ENCODE assay signal across 8 mouse cellular contexts in genomic region chr11:120712771-120713568, GRCm38 (mm10). TPM values are rescaled to one million over a fixed set of nuclear protein-coding genes. Genes with fewer than 3 reads are reported as not detected.
DNase-seq lines count a peak whose midpoint lies in the region; ATAC-seq and TF ChIP-seq lines count a peak whose summit lies in the region.

No protein-coding gene starts in this region.

- H3K36me3 ChIP-seq in embryonic facial prominence, embryonic 12.5 days, result peaks cover 50% of the 10 kb centered on the region
- H3K36me3 ChIP-seq in heart, embryonic 16.5 days (ENCODE audit: control insufficient read depth, insufficient read depth), result peaks cover 18% of the 10 kb centered on the region
- 0 out of 2 replicates have a peak, but pooled peaks cover 4% of the 10 kb centered on the region for H3K36me3 ChIP-seq in spleen, adult 2 months (ENCODE audit: control insufficient read depth, insufficient read depth, low read length)

- peak overlapping the region; percentile 61 for H3K9ac ChIP-seq in embryonic facial prominence, embryonic 12.5 days
- peak overlapping the region; percentile 84 for H3K9ac ChIP-seq in heart, embryonic 16.5 days (ENCODE audit: low read length)

- no peaks in the 10 kb centered on the region for H3K9me3 ChIP-seq in embryonic facial prominence, embryonic 12.5 days
- no peaks in the 10 kb centered on the region for H3K9me3 ChIP-seq in heart, embryonic 16.5 days (replicated peaks; ENCODE audit: control insufficient read depth, low read length)

- DNase-seq in frontal cortex, postnatal 10 days (ENCODE audit: low spot score in 2 of 2), result peak; percentile 55 to 67
- DNase-seq in ZHBTc4 (ENCODE audit: low read depth, low spot score), result peak; percentile 71
- DNase-seq in kidney, postnatal 10 days, result peak; percentile 77
- peak in 1 of 2 experiments; percentile 47 for DNase-seq in spleen, adult 2 months (ENCODE audit: low read depth in 1 of 2, low spot score in 2 of 2)

- H3K4me1 ChIP-seq in embryonic facial prominence, embryonic 12.5 days, result peaks cover 21% of the 10 kb centered on the region
- H3K4me1 ChIP-seq in heart, embryonic 16.5 days (ENCODE audit: control insufficient read depth, insufficient read depth, low read length), result peaks cover 15% of the 10 kb centered on the region
- peaks cover 4% of the 10 kb centered on the region; the same call in 1 of the 2 replicates for H3K4me1 ChIP-seq in spleen, adult 2 months (ENCODE audit: control insufficient read depth, insufficient read depth, insufficient read length)

- peak overlapping the region; percentile 57 for H3K4me3 ChIP-seq in embryonic facial prominence, embryonic 12.5 days
- peak overlapping the region; percentile 82 for H3K4me3 ChIP-seq in heart, embryonic 16.5 days (ENCODE audit: low read length)
- H3K4me3 ChIP-seq in spleen, adult 2 months (ENCODE audit: extremely low read depth, insufficient read depth, insufficient read length), result peak overlapping the region; percentile 81

- H3K4me2 ChIP-seq in embryonic facial prominence, embryonic 12.5 days (replicated peaks), result peak overlapping the region; percentile 99
- peak overlapping the region; percentile 100 for H3K4me2 ChIP-seq in heart, embryonic 16.5 days (ENCODE audit: low read depth, low read length)

- no peaks in the 10 kb centered on the region for H3K27me3 ChIP-seq in embryonic facial prominence, embryonic 12.5 days
- no peaks in the 10 kb centered on the region for H3K27me3 ChIP-seq in heart, embryonic 16.5 days (ENCODE audit: control insufficient read depth, insufficient read depth, low read length)
- no peaks in the 10 kb centered on the region for H3K27me3 ChIP-seq in spleen, adult 2 months (ENCODE audit: control insufficient read depth, insufficient read depth, low read length)

- peak; percentile 82 for TF ChIP-seq CTCF in spleen, adult 2 months (IDR thresholded peaks at IDR 0.05; ENCODE audit: extremely low read depth, insufficient read depth, insufficient read length, insufficient replicate concordance)

- no peak; the same call in 1 of the 2 replicates for ATAC-seq in frontal cortex, adult (ENCODE audit: low TSS enrichment)
- ATAC-seq in embryonic facial prominence, embryonic 12.5 days (ENCODE audit: insufficient number of reproducible peaks, insufficient read depth, low FRiP score, low TSS enrichment), result peak; percentile 50
- peak; percentile 17 for ATAC-seq in heart, embryonic 16.5 days (replicated peaks; ENCODE audit: extremely low read depth, insufficient read depth, low FRiP score)
- peak; percentile 36 for ATAC-seq in megakaryocyte, adult 5-6 weeks (ENCODE audit: poor library complexity, severe bottlenecking)

- 1% methylated on average over 38 of the region's 38 CpGs for WGBS in embryonic facial prominence, embryonic 12.5 days
- WGBS in heart, embryonic 16.5 days, result under 1% methylated on average over 38 of the region's 38 CpGs
- 1% methylated on average over 38 of the region's 38 CpGs for WGBS in spleen, adult 2 months

- TF ChIP-seq POLR2A in spleen, adult 2 months (IDR thresholded peaks at IDR 0.05; ENCODE audit: low read depth, low read length), result no peak

- peak overlapping the region; percentile 69 for H3K27ac ChIP-seq in embryonic facial prominence, embryonic 12.5 days
- peak overlapping the region; percentile 79 for H3K27ac ChIP-seq in heart, embryonic 16.5 days (ENCODE audit: low read length)
- peak overlapping the region; percentile 30 for H3K27ac ChIP-seq in spleen, adult 2 months (ENCODE audit: insufficient read depth, low read length)

RNA-seq across cellular contexts. Expression of gene Cenpx, which starts 0.6 kb away (rescaled TPM):
- polyA plus RNA-seq in embryonic facial prominence, embryonic 12.5 days (2016; fragmentation: Nextera tagmentation; extraction: Ambion mirVana), result 131 TPM in 2 replicates
- 107 and 112 TPM in 2 replicates for polyA plus RNA-seq in heart, embryonic 16.5 days (2015; fragmentation: Nextera tagmentation; extraction: Ambion mirVana)
- total RNA-seq in megakaryocyte, adult 5-6 weeks (2015), result 84.6 and 95.8 TPM in 2 replicates
- total RNA-seq in megakaryocyte, adult 5-6 weeks (2017), result 67.0 and 71.5 TPM in 2 replicates
- polyA plus RNA-seq in spleen, adult 2 months (2012; rRNA removed), result 44.1 and 52.2 TPM in 2 replicates

RNA-seq across cellular contexts. Expression of gene Lrrc45, which starts 0.8 kb away (rescaled TPM):
- 77.5 and 83.7 TPM in 2 replicates for polyA plus RNA-seq in embryonic facial prominence, embryonic 12.5 days (2016; fragmentation: Nextera tagmentation; extraction: Ambion mirVana)
- 34.1 and 34.8 TPM in 2 replicates for polyA plus RNA-seq in heart, embryonic 16.5 days (2015; fragmentation: Nextera tagmentation; extraction: Ambion mirVana)
- total RNA-seq in megakaryocyte, adult 5-6 weeks (2015), result 6.3 and 7.2 TPM in 2 replicates
- 21.0 and 21.6 TPM in 2 replicates for total RNA-seq in megakaryocyte, adult 5-6 weeks (2017)
- 33.5 and 34.9 TPM in 2 replicates for polyA plus RNA-seq in spleen, adult 2 months (2012; rRNA removed)

RNA-seq across cellular contexts. Expression of gene Rac3, which starts 8.3 kb away (rescaled TPM):
- polyA plus RNA-seq in embryonic facial prominence, embryonic 12.5 days (2016; fragmentation: Nextera tagmentation; extraction: Ambion mirVana), result 59.7 and 62.8 TPM in 2 replicates
- 8.7 and 10.6 TPM in 2 replicates for polyA plus RNA-seq in heart, embryonic 16.5 days (2015; fragmentation: Nextera tagmentation; extraction: Ambion mirVana)
- total RNA-seq in megakaryocyte, adult 5-6 weeks (2015), result 0.25 and 0.83 TPM in 2 replicates
- 1.4 TPM in 1 of 2 replicates, not detected in the other for total RNA-seq in megakaryocyte, adult 5-6 weeks (2017)
- polyA plus RNA-seq in spleen, adult 2 months (2012; rRNA removed), result 3.0 and 4.9 TPM in 2 replicates

RNA-seq across cellular contexts. Expression of gene Dcxr, which starts 14.1 kb away (rescaled TPM):
- 11.5 and 12.3 TPM in 2 replicates for polyA plus RNA-seq in embryonic facial prominence, embryonic 12.5 days (2016; fragmentation: Nextera tagmentation; extraction: Ambion mirVana)
- 15.3 and 17.1 TPM in 2 replicates for polyA plus RNA-seq in heart, embryonic 16.5 days (2015; fragmentation: Nextera tagmentation; extraction: Ambion mirVana)
- total RNA-seq in megakaryocyte, adult 5-6 weeks (2015), result 24.9 and 30.0 TPM in 2 replicates
- total RNA-seq in megakaryocyte, adult 5-6 weeks (2017), result 20.0 and 25.0 TPM in 2 replicates
- 39.1 and 49.3 TPM in 2 replicates for polyA plus RNA-seq in spleen, adult 2 months (2012; rRNA removed)

RNA-seq across cellular contexts. Expression of gene Cbr2, which starts 18.9 kb away (rescaled TPM):
- 5.9 and 6.1 TPM in 2 replicates for polyA plus RNA-seq in embryonic facial prominence, embryonic 12.5 days (2016; fragmentation: Nextera tagmentation; extraction: Ambion mirVana)
- 54.8 and 59.4 TPM in 2 replicates for polyA plus RNA-seq in heart, embryonic 16.5 days (2015; fragmentation: Nextera tagmentation; extraction: Ambion mirVana)
- total RNA-seq in megakaryocyte, adult 5-6 weeks (2015), result 7.6 and 8.5 TPM in 2 replicates
- total RNA-seq in megakaryocyte, adult 5-6 weeks (2017), result 1.7 and 8.9 TPM in 2 replicates
- 5.3 and 5.8 TPM in 2 replicates for polyA plus RNA-seq in spleen, adult 2 months (2012; rRNA removed)
